Mouse (Mus musculus) thymus, postnatal 14 days (tissue): Measurements from ENCODE around the gene Efcc1.
A peak's percentile ranks its signal among the peaks of the same experiment; 100 is the strongest.
"Not testable (repeated sequence)": the region's sequence is repeated elsewhere in the genome, so short reads cannot be mapped to it uniquely, and the experiment has no call there.

ENCODE experiments used
- DNase-seq: peaks from one replicate; pipeline ENCODE4 v3.0.0; 2021

Efcc1 gene

GRCm38 (mm10) chr6:87744632-87745031, 14.0 kb downstream of the Efcc1 start:
- no peak for DNase-seq

- DNase-seq, result no peak
Observed at GRCm38 (mm10) chr6:87745301-87745700, 14.6 kb downstream of the Efcc1 start.

GRCm38 (mm10) chr6:87746059-87746458, 15.4 kb downstream of the Efcc1 start:
- no peak for DNase-seq

- DNase-seq, result no peak
Observed at GRCm38 (mm10) chr6:87746849-87747248, 16.2 kb downstream of the Efcc1 start.

- DNase-seq, result no peak
Observed at GRCm38 (mm10) chr6:87748078-87748477, 17.4 kb downstream of the Efcc1 start.

- no peak for DNase-seq
Observed at GRCm38 (mm10) chr6:87748531-87748930, 17.9 kb downstream of the Efcc1 start.

- DNase-seq, result no peak
Observed at GRCm38 (mm10) chr6:87750184-87750910, 19.7 kb downstream of the Efcc1 start.

- DNase-seq, result no peak
Observed at GRCm38 (mm10) chr6:87751574-87751973, 20.9 kb downstream of the Efcc1 start.

- DNase-seq, result no peak
Observed at GRCm38 (mm10) chr6:87755196-87755595, 24.5 kb downstream of the Efcc1 start.

GRCm38 (mm10) chr6:87756896-87757295, 26.2 kb downstream of the Efcc1 start:
- no peak for DNase-seq

GRCm38 (mm10) chr6:87759404-87759803, 28.7 kb downstream of the Efcc1 start:
- no peak for DNase-seq

GRCm38 (mm10) chr6:87759850-87760249, 29.2 kb downstream of the Efcc1 start:
- no peak for DNase-seq

GRCm38 (mm10) chr6:87762161-87762560, 31.5 kb downstream of the Efcc1 start:
- no peak for DNase-seq

GRCm38 (mm10) chr6:87763376-87764280, 33.0 kb downstream of the Efcc1 start:
- peak; percentile 28 for DNase-seq

GRCm38 (mm10) chr6:87764296-87764695, 33.6 kb downstream of the Efcc1 start:
- not testable (repeated sequence) for DNase-seq

GRCm38 (mm10) chr6:87770626-87771025, 40.0 kb downstream of the Efcc1 start:
- no peak for DNase-seq

- DNase-seq, result no peak
Observed at GRCm38 (mm10) chr6:87774466-87774865, 43.8 kb downstream of the Efcc1 start.

GRCm38 (mm10) chr6:87774909-87775308, 44.2 kb downstream of the Efcc1 start:
- DNase-seq, result no peak

GRCm38 (mm10) chr6:87775588-87776245, 45.0 kb downstream of the Efcc1 start:
- no peak for DNase-seq

- no peak for DNase-seq
Observed at GRCm38 (mm10) chr6:87776663-87777062, 46.0 kb downstream of the Efcc1 start.

- no peak for DNase-seq
Observed at GRCm38 (mm10) chr6:87777842-87778241, 47.2 kb downstream of the Efcc1 start, which contains the start of gene Gp9. Gene Gp9 (plus strand): TSS chr6:87778072.

GRCm38 (mm10) chr6:87778294-87779173, 47.9 kb downstream of the Efcc1 start:
- DNase-seq, result no peak
